Mouse (Mus musculus) myocyte (in vitro differentiated cells): ENCODE data around the gene Psmc3ip.

Experiments used
- CEBPB ChIP-seq: IDR thresholded peaks from 2 replicates; pipeline ENCODE4 v1.6.1; 2011; ENCODE audit warnings: mild to moderate bottlenecking, moderate library complexity; ENCODE audit not compliant: poor library complexity, insufficient read depth, severe bottlenecking
- MAX ChIP-seq: IDR thresholded peaks from one replicate; pipeline ENCODE4 v1.6.1; 2011; ENCODE audit warnings: low read depth, mild to moderate bottlenecking, control low read depth
- MYOD1 ChIP-seq, 3 experiments: IDR thresholded peaks; one replicate each; pipeline ENCODE4 v1.6.1; 2011; ENCODE audit warnings: control low read depth in 2 of 3, low read depth in 2 of 3, mild to moderate bottlenecking in 2 of 3, moderate library complexity in 1 of 3; ENCODE audit not compliant: insufficient read length in 2 of 3, control insufficient read depth in 1 of 3
- MYOG ChIP-seq, 3 experiments: IDR thresholded peaks; one replicate each; pipeline ENCODE4 v1.6.1; 2011; ENCODE audit warnings: control low read depth in 2 of 3, low read depth in 2 of 3, mild to moderate bottlenecking in 2 of 3; ENCODE audit not compliant: insufficient read length in 2 of 3, control insufficient read depth in 1 of 3, insufficient read depth in 1 of 3
- POLR2A ChIP-seq: IDR thresholded peaks from one replicate; pipeline ENCODE4 v1.6.1; 2011; ENCODE audit warnings: low read depth, mild to moderate bottlenecking, control low read depth, moderate library complexity; ENCODE audit not compliant: insufficient read length
- POLR2AphosphoS2 ChIP-seq: IDR thresholded peaks from one replicate; pipeline ENCODE4 v1.6.1; 2011; ENCODE audit warnings: low read depth, control low read depth; ENCODE audit not compliant: insufficient read length
- REST ChIP-seq: IDR thresholded peaks from one replicate; pipeline ENCODE4 v1.6.1; 2011; ENCODE audit warnings: mild to moderate bottlenecking, control low read depth, moderate library complexity; ENCODE audit not compliant: insufficient read depth, insufficient read length
- SRF ChIP-seq: IDR thresholded peaks from one replicate; pipeline ENCODE4 v1.6.1; 2011; ENCODE audit warnings: low read depth; ENCODE audit not compliant: control insufficient read depth, insufficient read length
- TCF12 ChIP-seq: IDR thresholded peaks from one replicate; pipeline ENCODE4 v1.6.1; 2011; ENCODE audit warnings: mild to moderate bottlenecking, control low read depth; ENCODE audit not compliant: poor library complexity, insufficient read depth, severe bottlenecking
- USF1 ChIP-seq: IDR thresholded peaks from one replicate; pipeline ENCODE4 v1.6.1; 2011; ENCODE audit warnings: low read depth, mild to moderate bottlenecking, control low read depth, moderate library complexity

DNA sequence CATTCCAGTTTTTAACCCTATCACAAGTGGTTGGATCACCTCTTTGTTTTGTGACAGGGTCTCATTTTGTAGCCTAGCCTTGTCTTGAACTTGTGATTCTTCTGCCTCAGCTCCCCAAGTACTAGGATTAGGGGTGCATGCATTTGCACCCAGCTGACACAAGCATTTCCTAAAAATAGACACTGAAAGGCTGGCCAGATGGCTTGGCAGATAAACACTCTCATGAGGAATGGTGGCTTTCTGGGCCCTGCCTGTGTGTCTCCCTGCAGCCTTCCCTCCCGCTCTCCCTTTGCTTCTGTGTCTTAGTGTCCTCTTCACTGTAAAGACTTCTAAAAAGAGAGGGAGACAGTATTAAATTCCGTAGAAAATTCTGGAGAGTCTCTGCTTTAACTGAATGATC lies 36.0 kb upstream of the Psmc3ip start:
- TF ChIP-seq USF1 (no peak), CEBPB (no peak), TCF12 (no peak), MYOG (IDR thresholded peaks at IDR 0.05; ENCODE audit: control insufficient read depth in 1 of 3, insufficient read depth in 1 of 3, insufficient read length in 2 of 3, low read depth in 2 of 3) (no peak), MAX (no peak), POLR2A (no peak), SRF (no peak), MYOD1 (IDR thresholded peaks at IDR 0.05; ENCODE audit: control insufficient read depth in 1 of 3, insufficient read length in 2 of 3, low read depth in 2 of 3) (peak in 1 of 3 experiments; percentile 25), REST (no peak), POLR2AphosphoS2 (no peak)
